Mouse (Mus musculus) liver, embryonic 14.5 days (tissue): ENCODE results near the gene Top1.

Source experiments
- CTCF ChIP-seq: IDR thresholded peaks from 2 replicates; pipeline ENCODE4 v1.5.1; 2016; ENCODE audit warnings: antibody characterized with exemption, low read depth, control low read depth
- EP300 ChIP-seq: IDR thresholded peaks from 2 replicates; pipeline ENCODE4 v1.6.1; 2016; ENCODE audit warnings: antibody characterized with exemption, low read depth

- no peak for TF ChIP-seq CTCF
- no peak for TF ChIP-seq EP300
Observed at GRCm38 (mm10) chr2:160742161-160742609, 96.5 kb downstream of the Top1 start.
